Mouse (Mus musculus) CH12.LX (cell line): ENCODE measurements around the gene Pou1f1.

Source experiments
- CTCF ChIP-seq, 2 experiments: IDR thresholded peaks in 1 of 2; conservative IDR thresholded peaks in 1 of 2; 2 replicates each; pipeline ENCODE4 v1.5.1; 2011 to 2012; ENCODE audit warnings: low read depth in 2 of 2, low read length in 2 of 2, improper control_type of control experiment in 1 of 2, inconsistent platforms in 1 of 2, mild to moderate bottlenecking in 1 of 2, moderate library complexity in 1 of 2
- ELF1 ChIP-seq: IDR thresholded peaks from 2 replicates; pipeline ENCODE4 v1.6.1; 2014; ENCODE audit warnings: low read depth, mild to moderate bottlenecking, inconsistent platforms, low read length, improper control_type of control experiment
- EP300 ChIP-seq: IDR thresholded peaks from 2 replicates; pipeline ENCODE4 v1.6.1; 2011; ENCODE audit warnings: low read length, improper control_type of control experiment
- HCFC1 ChIP-seq: IDR thresholded peaks from 2 replicates; pipeline ENCODE4 v1.6.1; 2012; ENCODE audit warnings: low read depth, mild to moderate bottlenecking, inconsistent platforms, low read length, improper control_type of control experiment
- MAFK ChIP-seq: IDR thresholded peaks from 2 replicates; pipeline ENCODE4 v1.6.1; 2011; ENCODE audit warnings: low read length, improper control_type of control experiment; ENCODE audit not compliant: insufficient replicate concordance
- MAX ChIP-seq: IDR thresholded peaks from 2 replicates; pipeline ENCODE4 v1.6.1; 2011; ENCODE audit warnings: low read length, improper control_type of control experiment
- PAX5 ChIP-seq: IDR thresholded peaks from 2 replicates; pipeline ENCODE4 v1.6.1; 2012; ENCODE audit warnings: low read length, inconsistent platforms, mixed read lengths
- POLR2A ChIP-seq: IDR thresholded peaks from 2 replicates; pipeline ENCODE4 v1.6.1; 2011; ENCODE audit warnings: low read depth, mild to moderate bottlenecking, improper control_type of control experiment, low read length
- SIN3A ChIP-seq: IDR thresholded peaks from 2 replicates; pipeline ENCODE4 v1.6.1; 2012; ENCODE audit warnings: low read length, improper control_type of control experiment, inconsistent platforms
- TCF12 ChIP-seq: IDR thresholded peaks from 2 replicates; pipeline ENCODE4 v1.6.1; 2014; ENCODE audit warnings: low read depth, mild to moderate bottlenecking, inconsistent platforms, low read length, improper control_type of control experiment

GRCm38 (mm10) chr16:65485726-65486125 lies 34.6 kb upstream of the Pou1f1 start:
- no peak for TF ChIP-seq POLR2A
- TF ChIP-seq HCFC1: no peak
- no peak for TF ChIP-seq ELF1
- TF ChIP-seq MAX: no peak
- TF ChIP-seq MAFK: no peak
- no peak for TF ChIP-seq TCF12
- no peak for TF ChIP-seq PAX5
- TF ChIP-seq CTCF (conservative IDR thresholded peaks at IDR 0.05 in 1 of 2, IDR thresholded peaks at IDR 0.05 in 1 of 2; ENCODE audit: low read depth in 2 of 2, low read length in 2 of 2): no peak
- no peak for TF ChIP-seq SIN3A
- TF ChIP-seq EP300: peak; percentile 84
